Mouse (Mus musculus) thymus, adult 2 months (tissue): ENCODE data around the gene Il1rl1.

Experiments
- CTCF ChIP-seq: fragments of 200-500 bp; IDR thresholded peaks from 2 replicates; pipeline ENCODE4 v1.5.1; 2012; ENCODE audit warnings: mild to moderate bottlenecking, control low read depth, low read length, moderate library complexity, borderline replicate concordance; ENCODE audit not compliant: control insufficient read depth, poor library complexity, insufficient read depth; ENCODE audit errors: extremely low read depth
- POLR2A ChIP-seq: fragments of 200-500 bp; IDR thresholded peaks from 2 replicates; pipeline ENCODE4 v1.6.1; 2012; ENCODE audit warnings: mild to moderate bottlenecking, low read length, control low read depth, moderate library complexity; ENCODE audit not compliant: control insufficient read depth, poor library complexity, insufficient read depth; ENCODE audit errors: extremely low read depth

DNA sequence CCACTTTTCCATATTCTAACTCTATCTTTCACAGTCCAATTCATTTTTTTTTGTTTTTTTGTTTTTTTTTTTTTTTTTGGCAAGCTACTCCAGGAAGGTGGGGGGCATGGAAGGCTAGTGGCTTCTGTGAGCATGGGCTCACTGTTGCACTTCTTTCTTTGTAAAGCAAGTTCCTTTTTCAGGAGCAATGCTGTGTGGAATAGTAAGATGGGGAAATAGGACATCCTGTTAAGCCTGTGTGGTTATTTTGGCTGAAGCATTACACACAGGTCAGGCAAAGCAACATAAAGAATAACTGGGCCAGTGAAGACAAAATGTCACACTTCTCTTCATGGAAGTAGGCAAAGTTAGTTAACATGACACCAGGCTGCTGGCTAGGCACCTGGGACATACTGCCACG, 19.5 kb upstream of the Il1rl1 start:
- TF ChIP-seq POLR2A: no peak
- TF ChIP-seq CTCF: no peak
